Mouse (Mus musculus): ENCODE data around the gene Ogn. TPM values are rescaled to one million over a fixed set of nuclear protein-coding genes. Genes with fewer than 3 reads are reported as not detected.

Ogn gene
- 14.5 and 18.4 TPM in 2 replicates for polyA plus RNA-seq (2015; fragmentation: Nextera tagmentation; extraction: Ambion mirVana)

DNA sequence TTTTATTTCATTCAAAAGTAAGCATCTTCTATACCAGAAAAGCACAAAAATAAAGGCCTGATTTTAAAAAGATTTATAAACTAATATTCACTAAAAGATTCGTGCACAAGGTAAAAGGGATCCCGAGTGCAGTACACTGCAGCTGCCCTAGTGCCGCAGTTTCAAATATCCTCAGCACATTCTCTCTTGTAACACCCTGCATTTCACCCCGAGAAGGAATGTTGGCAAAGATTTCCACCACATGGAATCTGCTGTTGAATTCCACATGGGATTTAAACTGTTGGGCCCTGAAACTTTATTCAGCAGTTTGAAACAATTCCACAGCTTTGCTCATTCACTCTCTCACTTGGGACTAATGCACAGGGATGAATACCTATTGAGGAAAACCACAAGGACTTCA is at the start of gene Ogn:
Gene Ogn, plus strand, starts transcription at position 333 of the 400 bp plus-strand sequence.

DNA sequence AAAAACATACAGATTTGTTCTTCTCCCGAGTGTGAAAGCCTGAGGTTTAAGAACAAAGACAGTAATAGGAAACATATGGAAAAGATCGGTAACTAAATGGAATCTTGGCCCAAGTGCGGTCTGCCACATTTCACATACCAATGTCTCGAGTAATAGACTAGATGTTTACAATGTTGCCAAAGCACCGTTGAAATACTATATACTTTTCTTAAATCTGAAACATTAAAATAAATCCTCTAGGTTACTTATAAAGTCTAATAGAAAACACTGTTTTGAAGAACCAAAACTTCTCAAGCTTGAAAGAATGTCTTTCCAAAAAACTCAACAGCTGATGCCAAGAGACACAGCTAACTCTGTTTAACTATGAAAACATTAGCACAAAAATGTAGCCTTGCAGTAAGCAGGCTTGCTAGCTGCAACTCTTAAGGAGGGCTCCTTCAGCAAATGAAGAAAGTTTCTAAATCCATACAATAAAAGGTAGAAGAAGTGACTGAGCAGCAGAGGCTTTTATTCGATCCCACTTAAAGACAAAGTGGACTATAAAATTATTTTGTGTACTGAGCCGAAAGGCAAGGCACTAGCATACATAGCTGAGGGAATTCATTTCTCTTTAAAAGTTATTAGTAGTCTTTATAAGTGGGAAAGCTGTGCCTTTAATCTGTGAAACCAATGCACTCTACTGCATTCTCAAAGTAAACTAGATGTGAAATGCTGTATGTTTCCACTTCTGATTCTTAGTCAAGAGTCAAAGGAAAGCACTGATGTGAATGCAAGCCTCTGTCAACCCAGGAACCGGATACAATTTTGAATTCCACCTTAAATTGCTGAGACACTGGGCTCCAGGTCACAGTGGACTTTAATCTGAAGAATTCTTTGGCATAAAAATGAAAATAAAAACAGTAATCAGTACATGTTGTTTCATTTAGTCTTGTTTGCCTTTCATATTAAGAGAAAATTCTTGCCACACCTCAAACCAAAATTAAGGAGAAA is 26.0 kb upstream of the Ogn start, which contains the start of gene Omd:
Gene Omd, plus strand, starts transcription at position 922 of the 990 bp plus-strand sequence.

DNA sequence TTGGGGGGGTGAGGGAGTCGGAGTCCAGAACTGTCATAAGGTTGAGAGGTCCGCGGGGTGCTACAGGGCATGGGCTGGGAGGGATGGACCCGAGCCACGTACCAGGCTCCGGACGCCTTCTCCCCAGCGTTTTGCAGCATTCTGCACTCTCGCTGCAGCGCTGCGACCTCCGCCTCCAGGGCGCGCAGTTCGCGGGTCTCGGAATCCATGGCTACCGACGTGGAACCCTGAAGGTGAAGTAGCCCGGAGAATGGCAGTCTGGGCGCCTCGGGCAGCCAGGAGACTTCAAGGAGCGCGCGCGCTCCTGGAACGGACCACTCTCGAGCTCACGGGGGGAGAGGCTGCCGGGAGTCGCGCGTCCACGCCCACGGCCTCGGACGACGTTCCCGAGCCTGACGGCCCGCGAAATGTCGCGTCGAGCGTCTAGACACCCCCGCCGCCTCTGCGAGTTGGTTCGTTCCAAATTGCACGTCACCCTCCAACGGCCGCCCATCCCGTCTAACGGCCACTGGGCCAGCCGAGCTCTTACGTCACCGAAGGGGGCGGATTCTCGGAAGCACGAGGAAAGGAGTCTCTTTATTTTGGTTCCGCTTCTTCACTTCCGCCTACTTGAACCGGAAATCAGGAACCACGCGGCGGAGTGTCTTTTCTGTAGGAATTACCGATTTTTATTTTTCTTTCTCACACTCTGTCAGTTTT is 44.8 kb downstream of the Ogn start, which contains the start of the genes Cenpp and Nol8:
Gene Cenpp, minus strand, starts transcription at position 305 of the 699 bp plus-strand sequence.
Gene Nol8, plus strand, starts transcription at position 598 of the 699 bp plus-strand sequence.

Other genes with a start within 250 kb of the Ogn start
- gene Ippk, start 186.8 kb upstream of the Ogn start, polyA plus RNA-seq (2015; fragmentation: Nextera tagmentation; extraction: Ambion mirVana) = 6.1 and 7.4 TPM in 2 replicates
- gene Tes3-ps, start 114.7 kb upstream of the Ogn start, polyA plus RNA-seq (2015; fragmentation: Nextera tagmentation; extraction: Ambion mirVana) = 2.3 TPM in 2 replicates
- gene Ecm2, start 103.2 kb upstream of the Ogn start, polyA plus RNA-seq (2015; fragmentation: Nextera tagmentation; extraction: Ambion mirVana) = 0.79 and 1.2 TPM in 2 replicates
- gene Aspn, start 63.6 kb upstream of the Ogn start, polyA plus RNA-seq (2015; fragmentation: Nextera tagmentation; extraction: Ambion mirVana) = 7.1 and 8.6 TPM in 2 replicates
- gene Omd, start 25.6 kb upstream of the Ogn start, polyA plus RNA-seq (2015; fragmentation: Nextera tagmentation; extraction: Ambion mirVana) = 1.5 and 2.8 TPM in 2 replicates
- 38.4 and 45.4 TPM in 2 replicates for gene Cenpp, start 44.7 kb downstream of the Ogn start, polyA plus RNA-seq (2015; fragmentation: Nextera tagmentation; extraction: Ambion mirVana)
- 13.4 and 14.1 TPM in 2 replicates for gene Nol8, start 45.0 kb downstream of the Ogn start, polyA plus RNA-seq (2015; fragmentation: Nextera tagmentation; extraction: Ambion mirVana)
- gene Iars, start 74.1 kb downstream of the Ogn start, polyA plus RNA-seq (2015; fragmentation: Nextera tagmentation; extraction: Ambion mirVana) = 22.5 and 23.5 TPM in 2 replicates
- not detected in 2 replicates for gene Gm30302, start 191.0 kb downstream of the Ogn start, polyA plus RNA-seq (2015; fragmentation: Nextera tagmentation; extraction: Ambion mirVana)